Mouse (Mus musculus): Measurements from ENCODE around the gene Fam189a2.

Fam189a2 gene

DNA sequence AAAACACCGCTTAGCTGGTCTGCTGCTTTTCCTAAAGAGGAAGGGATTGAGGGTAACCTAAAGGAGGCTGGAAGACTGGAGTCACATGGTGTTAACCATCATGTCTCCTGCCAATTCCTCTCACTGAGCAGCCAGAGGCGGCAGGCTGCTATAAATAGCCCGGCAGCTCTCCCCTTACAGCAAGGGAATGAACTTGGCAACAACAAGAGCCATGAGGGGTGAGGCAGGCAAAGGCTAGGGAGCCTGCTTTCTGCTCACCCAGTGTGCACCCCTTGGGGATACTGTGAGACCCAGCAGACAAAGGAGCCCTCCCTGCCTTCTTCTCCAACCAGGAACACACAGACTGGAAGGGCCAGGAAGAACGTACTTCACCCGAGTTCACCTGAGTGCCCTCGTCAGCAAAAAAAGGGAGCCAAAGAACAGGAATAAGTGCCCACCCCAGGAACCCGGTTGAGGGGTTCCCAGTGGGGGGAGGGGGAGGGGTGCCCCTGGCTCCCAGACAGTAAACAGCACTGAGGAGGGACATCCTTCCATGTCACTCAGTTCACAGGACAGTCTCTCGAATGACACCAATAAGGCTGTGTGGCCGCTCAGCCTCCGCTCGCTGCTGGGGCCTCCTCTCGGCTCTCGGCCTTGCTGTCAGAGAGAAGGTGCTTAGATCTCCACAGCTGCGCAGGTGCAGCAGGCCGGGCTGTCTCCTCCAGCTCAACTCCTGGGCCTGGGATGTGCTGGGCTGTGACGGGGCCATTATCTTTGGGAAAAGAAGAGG is 57.8 kb downstream of the Fam189a2 start:
- in situ Hi-C loops (cut with MboI, MseI) = no loop called here

GRCm38 (mm10) chr19:23971391-23971790 is 59.4 kb downstream of the Fam189a2 start:
- in situ Hi-C loops (cut with MboI, MseI) = no loop called here

DNA sequence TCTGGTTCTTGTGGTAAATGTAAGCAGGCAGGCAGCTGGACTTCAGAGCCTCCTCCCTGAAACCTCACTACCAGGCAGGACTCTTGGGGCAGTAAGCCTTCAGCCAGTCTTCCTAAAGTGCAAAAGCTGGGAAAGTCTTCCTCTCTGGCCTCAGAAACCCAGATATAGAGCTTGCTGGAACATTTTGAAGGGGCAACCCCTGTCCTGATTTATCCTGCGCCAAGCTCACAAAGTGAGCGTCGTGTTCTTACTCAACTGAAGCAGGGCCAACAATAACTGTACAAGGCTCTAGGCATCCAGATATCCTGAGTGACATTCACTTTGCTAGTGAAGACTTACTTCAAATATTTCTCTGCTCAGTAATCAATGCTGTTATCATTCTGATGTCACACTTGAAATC is 60.4 kb downstream of the Fam189a2 start:
- in situ Hi-C loops (cut with MboI, MseI) = no loop called here

DNA sequence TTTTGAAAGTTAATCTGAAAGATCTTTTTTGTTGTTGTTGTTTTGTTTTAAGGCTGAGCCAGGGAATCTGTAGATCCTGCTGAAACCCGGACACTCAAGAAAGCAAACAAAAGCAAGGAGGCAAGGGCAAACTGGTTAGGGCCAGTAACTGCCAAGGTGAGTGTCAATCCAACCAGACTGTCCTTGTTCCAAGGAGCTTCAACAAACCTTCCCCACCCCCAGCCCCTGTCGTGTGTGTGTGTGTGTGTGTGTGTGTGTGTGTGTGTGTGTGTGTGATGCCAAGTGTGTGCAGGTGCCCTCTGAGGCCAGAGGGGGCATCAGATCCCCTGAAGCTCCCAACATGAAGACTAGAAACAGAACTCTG is 62.0 kb downstream of the Fam189a2 start:
- in situ Hi-C loops (cut with MboI, MseI) = no loop called here

DNA sequence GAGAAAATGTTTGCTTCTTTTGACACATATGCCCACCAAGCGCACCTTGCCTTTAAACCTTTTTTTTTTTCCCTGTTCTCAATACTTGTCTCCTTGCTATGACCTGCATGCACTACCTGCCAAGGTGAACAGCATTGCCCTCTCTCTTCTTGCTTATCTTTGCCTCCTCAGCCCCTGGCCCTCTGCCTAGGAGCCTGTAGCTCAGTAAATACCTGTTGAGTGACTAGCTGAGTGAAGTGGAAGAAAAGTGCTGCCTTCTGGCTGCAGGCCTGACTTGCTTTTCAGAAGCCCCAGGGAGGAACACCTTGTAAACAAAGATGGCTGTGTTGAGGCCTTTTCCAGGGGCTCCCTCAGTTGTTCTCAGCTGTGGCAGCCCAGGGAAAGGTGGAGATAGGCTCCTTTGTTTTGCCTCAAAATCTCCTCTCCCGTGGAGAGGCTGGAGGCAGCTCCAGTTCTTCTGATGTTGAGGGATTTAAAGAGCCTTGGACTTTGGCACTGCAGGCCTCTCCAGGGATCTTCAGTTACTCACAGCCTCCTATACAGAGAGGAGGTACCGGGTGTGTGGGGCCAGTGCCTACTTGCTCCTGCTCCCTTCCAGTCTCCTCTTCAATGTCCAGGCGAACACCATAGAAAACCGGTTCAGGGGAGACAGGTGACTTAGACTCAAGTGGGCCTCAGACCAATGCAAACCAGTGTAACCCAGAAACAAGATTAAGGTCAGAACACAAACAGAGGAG is 62.5 kb downstream of the Fam189a2 start:
- in situ Hi-C loops (cut with MboI, MseI) = no loop called here

GRCm38 (mm10) chr19:23967156-23967555 is 63.7 kb downstream of the Fam189a2 start:
- in situ Hi-C loops (cut with MboI, MseI) = no loop called here

DNA sequence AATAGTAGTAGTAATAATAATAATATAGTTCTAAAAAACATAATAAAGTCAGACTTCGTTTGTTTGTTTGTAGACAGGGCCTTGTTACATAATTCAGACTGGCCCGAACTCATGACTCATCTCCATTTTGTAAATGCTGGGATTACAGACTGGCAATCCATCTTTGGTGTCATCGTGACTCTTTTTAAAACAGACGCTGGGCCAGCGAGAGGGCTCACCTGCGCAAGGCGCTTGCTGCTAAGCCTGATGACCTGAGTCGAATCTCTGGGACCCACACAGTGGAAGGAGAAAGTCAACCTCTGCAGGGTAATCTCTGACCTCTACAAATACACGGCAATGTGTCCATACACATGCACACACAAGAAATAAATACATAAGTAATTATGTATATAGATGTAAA is 64.4 kb downstream of the Fam189a2 start:
- in situ Hi-C loops (cut with MboI, MseI) = no loop called here

- in situ Hi-C loops (cut with MboI, MseI) = loop anchor here (5.0 kb wide), 1 partner anchor 102 kb away; no protein-coding TSS in a partner anchor
Measured at GRCm38 (mm10) chr19:23964401-23964910, 66.4 kb downstream of the Fam189a2 start.

DNA sequence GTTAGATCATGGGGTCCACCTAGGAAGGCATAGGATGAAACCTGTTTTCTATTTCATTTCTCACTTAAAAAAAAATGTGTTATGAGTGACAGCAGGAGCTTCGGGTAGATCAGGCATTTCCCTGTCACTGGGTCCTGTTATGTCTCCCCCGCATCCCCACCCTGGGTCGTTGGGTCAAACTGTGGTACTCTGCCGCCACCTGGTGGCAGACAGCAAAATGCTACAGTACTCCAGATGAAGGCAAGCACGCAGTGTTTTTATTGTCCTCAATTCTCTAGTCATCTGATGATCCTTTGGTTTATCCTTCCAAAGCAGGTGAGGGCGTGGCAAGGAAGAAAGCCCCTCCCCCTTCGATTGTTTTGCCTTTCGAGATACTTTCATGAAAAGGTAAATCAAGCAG is 69.3 kb downstream of the Fam189a2 start:
- in situ Hi-C loops (cut with MboI, MseI) = loop anchor here (5.0 kb wide), 1 partner anchor 99 kb away; no protein-coding TSS in a partner anchor

DNA sequence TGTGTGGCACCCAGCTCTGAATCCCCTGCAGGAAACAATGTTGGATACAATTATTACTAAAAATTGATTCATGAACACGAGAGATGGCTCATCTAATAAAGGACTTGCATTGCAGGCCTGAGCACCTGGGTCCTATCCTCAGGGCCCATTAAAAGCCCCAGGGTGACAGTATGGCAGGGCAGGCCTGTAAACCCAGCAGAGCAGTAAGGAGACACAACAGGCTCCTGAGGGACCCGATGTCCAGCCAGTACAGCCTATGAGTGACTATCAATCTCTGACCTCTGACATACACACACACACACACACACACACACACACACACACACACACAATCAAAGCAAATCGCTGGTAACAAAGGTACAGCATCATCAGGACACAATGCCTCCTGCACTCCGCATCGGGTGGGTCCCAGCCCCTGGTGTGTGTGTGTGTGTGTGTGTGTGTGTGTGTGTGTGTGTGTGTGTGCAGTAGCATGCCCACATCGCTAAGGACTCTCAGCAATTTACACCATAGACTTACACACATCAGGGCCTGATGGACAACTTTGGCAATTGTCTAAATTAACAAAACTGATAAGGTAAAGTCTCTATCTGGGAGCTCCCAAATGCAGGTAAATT is 69.9 kb downstream of the Fam189a2 start:
- in situ Hi-C loops (cut with MboI, MseI) = loop anchor here (5.0 kb wide), 1 partner anchor 99 kb away; no protein-coding TSS in a partner anchor

DNA sequence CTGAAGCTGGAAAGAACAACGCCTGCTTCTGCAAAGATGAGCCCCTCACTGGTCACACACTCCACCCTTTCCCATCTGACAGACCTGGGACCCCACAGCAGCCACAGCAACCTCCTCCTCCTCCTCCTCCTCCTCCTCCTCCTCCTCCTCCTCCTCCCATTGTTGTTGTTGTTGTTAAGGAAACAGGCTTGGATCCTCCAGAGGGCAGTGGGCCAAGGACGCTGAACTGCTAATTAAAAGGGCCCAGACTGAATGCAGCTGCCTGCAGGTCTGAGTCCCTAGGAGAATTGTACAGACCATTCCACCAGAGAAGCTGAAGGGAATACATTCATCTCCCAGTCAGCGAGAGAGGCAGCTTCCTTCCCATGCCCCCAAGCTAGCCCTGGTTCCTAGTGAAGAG is 70.5 kb downstream of the Fam189a2 start:
- in situ Hi-C loops (cut with MboI, MseI) = loop anchor here (5.0 kb wide), 1 partner anchor 98 kb away; no protein-coding TSS in a partner anchor

- in situ Hi-C loops (cut with MboI, MseI) = loop anchor here (5.0 kb wide), 1 partner anchor 98 kb away; no protein-coding TSS in a partner anchor
Measured at GRCm38 (mm10) chr19:23959870-23960269, 70.9 kb downstream of the Fam189a2 start.

DNA sequence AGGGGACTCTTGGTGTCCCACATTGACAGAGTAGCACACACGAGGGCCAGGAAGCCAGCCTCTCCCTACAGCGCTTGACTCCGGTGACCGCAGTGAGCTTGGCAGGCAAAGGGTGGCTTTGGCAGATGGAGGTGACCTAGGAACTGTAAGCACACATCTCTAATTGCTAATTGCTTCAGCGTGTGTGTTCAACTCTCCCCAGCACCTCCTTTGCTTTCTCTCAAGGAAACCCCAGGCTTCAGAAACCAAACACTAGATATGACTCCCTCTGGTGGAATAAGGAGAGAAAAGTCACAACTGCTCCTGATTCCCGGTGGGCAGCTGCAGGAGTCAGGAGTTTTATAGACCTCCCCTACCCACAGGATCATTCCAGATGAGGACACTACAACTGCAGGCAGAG is 71.9 kb downstream of the Fam189a2 start:
- in situ Hi-C loops (cut with MboI, MseI) = no loop called here

GRCm38 (mm10) chr19:23957563-23957962 is 73.3 kb downstream of the Fam189a2 start:
- in situ Hi-C loops (cut with MboI, MseI) = no loop called here

DNA sequence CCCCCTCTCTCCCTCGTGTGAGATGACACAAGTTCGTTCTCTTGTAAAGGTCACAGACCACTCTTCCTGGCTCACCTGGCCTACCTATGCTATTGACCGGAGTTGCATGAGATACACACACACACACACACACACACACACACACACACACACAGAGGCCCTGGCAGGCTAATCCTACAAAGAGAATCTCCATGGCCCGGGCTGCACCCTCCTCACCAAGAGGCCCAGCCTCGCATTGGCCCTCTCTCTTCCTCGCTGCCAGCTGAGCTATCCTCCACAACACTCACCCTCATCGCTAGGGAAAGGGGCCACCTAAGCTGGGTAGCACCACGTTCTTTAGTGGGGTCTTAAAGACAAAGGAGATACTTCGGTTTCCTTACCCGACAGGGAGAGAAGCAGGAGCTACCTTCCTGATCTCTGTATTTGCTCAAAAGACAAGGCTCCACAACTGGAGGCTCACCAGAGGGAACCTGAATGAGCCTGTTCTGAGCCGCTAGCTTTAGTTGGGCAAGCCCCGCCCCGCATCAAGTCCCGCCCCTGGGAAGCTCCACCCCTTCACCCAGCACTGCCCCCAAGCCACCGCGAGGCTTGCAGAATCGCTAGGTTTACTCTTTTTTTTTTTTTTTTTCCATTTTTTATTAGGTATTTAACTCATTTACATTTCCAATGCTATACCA is 74.4 kb downstream of the Fam189a2 start:
- in situ Hi-C loops (cut with MboI, MseI) = no loop called here

GRCm38 (mm10) chr19:23955461-23955860 is 75.4 kb downstream of the Fam189a2 start:
- in situ Hi-C loops (cut with MboI, MseI) = no loop called here

GRCm38 (mm10) chr19:23948301-23949000 is 82.4 kb downstream of the Fam189a2 start:
- in situ Hi-C loops (cut with MboI, MseI) = no loop called here

- in situ Hi-C loops (cut with MboI, MseI) = no loop called here
Measured at GRCm38 (mm10) chr19:23947871-23948270, 82.9 kb downstream of the Fam189a2 start.

DNA sequence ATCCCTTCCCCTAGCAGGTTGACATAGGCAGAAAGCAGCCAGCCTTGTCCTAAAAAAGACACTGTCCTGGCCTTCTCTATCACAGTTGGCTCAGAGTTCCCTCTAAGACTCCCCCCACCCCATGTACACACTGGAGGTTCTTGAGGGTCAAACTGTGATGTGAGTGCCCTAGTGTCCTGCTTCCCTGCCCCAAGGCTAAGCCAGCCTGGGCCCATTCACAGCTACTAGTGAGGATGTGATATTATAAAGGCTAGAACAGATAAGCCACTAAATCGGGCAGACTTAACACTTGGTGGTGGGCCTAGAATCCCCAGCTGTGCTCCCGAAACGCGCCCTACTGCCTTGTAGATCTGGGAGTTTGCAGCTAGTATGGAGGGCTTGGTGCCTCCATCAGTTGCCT is 84.1 kb downstream of the Fam189a2 start:
- in situ Hi-C loops (cut with MboI, MseI) = no loop called here

DNA sequence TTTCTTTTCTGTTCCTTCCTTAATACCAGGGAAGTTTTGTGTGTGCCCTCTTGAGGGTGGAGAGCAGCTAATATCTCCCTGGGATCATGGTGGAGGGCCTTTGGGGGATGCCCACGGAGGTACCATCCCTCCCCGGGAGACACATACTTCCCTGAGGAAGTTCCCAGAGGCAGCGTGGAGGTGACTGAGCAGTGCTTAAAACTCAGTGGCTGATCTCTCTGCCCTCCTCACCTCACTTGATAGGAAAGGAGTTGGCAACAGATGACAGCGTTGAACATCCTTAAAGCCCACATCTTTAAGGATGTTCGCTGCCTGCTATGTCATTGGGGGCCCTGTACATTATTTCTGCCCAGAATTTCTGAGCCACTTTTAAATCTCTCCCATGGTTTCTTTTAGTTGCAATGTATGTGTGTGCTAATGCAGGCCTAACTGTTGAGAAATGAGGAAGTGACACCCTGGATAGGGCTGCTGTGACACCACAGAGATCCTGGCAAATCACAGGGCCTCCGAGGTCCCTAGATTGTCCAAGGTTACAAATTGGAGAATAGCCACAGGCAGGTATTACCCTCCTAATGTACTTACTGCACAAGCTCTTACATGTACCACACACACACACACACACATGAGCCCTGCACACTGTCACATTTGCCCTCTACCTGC is 84.7 kb downstream of the Fam189a2 start:
- in situ Hi-C loops (cut with MboI, MseI) = no loop called here
